In genomic region chr19:43920453-43921300, GRCm38 (mm10) we compare ENCODE assay signal across 8 mouse cellular contexts. TPM values are rescaled to one million over a fixed set of nuclear protein-coding genes. Genes with fewer than 3 reads are reported as not detected.
DNase-seq lines count a peak whose midpoint lies in the region; ATAC-seq and TF ChIP-seq lines count a peak whose summit lies in the region.

No protein-coding gene starts in this region.

- no peaks in the 10 kb centered on the region for H3K27me3 ChIP-seq in intestine, embryonic 15.5 days (replicated peaks)
- no peaks in the 10 kb centered on the region for H3K27me3 ChIP-seq in intestine, embryonic 16.5 days (replicated peaks; ENCODE audit: control insufficient read depth, insufficient read depth, low read length)
- no peaks in the 10 kb centered on the region for H3K27me3 ChIP-seq in limb, embryonic 14.5 days (ENCODE audit: control insufficient read depth, insufficient read depth, low read length)
- no peaks in the 10 kb centered on the region for H3K27me3 ChIP-seq in neural tube, embryonic 15.5 days (replicated peaks)

- peak overlapping the region; percentile 33; the same call in 1 of the 2 replicates for H3K4me2 ChIP-seq in intestine, embryonic 15.5 days (replicated peaks)
- H3K4me2 ChIP-seq in intestine, embryonic 16.5 days (ENCODE audit: low read depth, low read length): no peak overlapping the region
- H3K4me2 ChIP-seq in limb, embryonic 14.5 days (replicated peaks; ENCODE audit: low read depth, low read length, severe bottlenecking): peak overlapping the region; percentile 28; the same call in 1 of the 2 replicates
- H3K4me2 ChIP-seq in neural tube, embryonic 15.5 days: peak overlapping the region; percentile 23

- intact Hi-C loops in heart, postnatal 36 days (cut with DNase I): loop anchor here (2.0 kb wide), 1 partner anchor 18 kb away; no protein-coding TSS in a partner anchor

- no peak overlapping the region for H3K4me3 ChIP-seq in intestine, embryonic 15.5 days (replicated peaks)
- no peak overlapping the region for H3K4me3 ChIP-seq in intestine, embryonic 16.5 days (ENCODE audit: low read length)
- H3K4me3 ChIP-seq in limb, embryonic 14.5 days (replicated peaks; ENCODE audit: low read length): 0 out of 2 replicates have a peak overlapping the region, but pooled peaks have one; percentile 3
- H3K4me3 ChIP-seq in neural tube, embryonic 15.5 days (replicated peaks): no peak overlapping the region

- WGBS in intestine, embryonic 15.5 days: 44% methylated on average over 32 of the region's 32 CpGs
- 44% methylated on average over 32 of the region's 32 CpGs for WGBS in intestine, embryonic 16.5 days
- WGBS in limb, embryonic 14.5 days: 27% methylated on average over 32 of the region's 32 CpGs
- WGBS in neural tube, embryonic 15.5 days: 30% methylated on average over 32 of the region's 32 CpGs

- H3K27ac ChIP-seq in intestine, embryonic 15.5 days: no peak overlapping the region
- no peak overlapping the region for H3K27ac ChIP-seq in intestine, embryonic 16.5 days (ENCODE audit: low read length)
- no peak overlapping the region for H3K27ac ChIP-seq in limb, embryonic 14.5 days (replicated peaks; ENCODE audit: low read depth, low read length)
- H3K27ac ChIP-seq in neural tube, embryonic 15.5 days (replicated peaks): no peak overlapping the region

- H3K36me3 ChIP-seq in intestine, embryonic 15.5 days: no peaks in the 10 kb centered on the region
- H3K36me3 ChIP-seq in intestine, embryonic 16.5 days (ENCODE audit: control insufficient read depth, insufficient read depth, low read length): no peaks in the 10 kb centered on the region
- H3K36me3 ChIP-seq in limb, embryonic 14.5 days (ENCODE audit: control insufficient read depth, insufficient read depth, low read length): no peaks in the 10 kb centered on the region; the same call in 1 of the 2 replicates
- peaks cover 4% of the 10 kb centered on the region; the same call in 1 of the 2 replicates for H3K36me3 ChIP-seq in neural tube, embryonic 15.5 days

- H3K9me3 ChIP-seq in intestine, embryonic 15.5 days: no peaks in the 10 kb centered on the region
- H3K9me3 ChIP-seq in intestine, embryonic 16.5 days (ENCODE audit: control insufficient read depth, low read length): no peaks in the 10 kb centered on the region; the same call in 1 of the 2 replicates
- no peaks in the 10 kb centered on the region for H3K9me3 ChIP-seq in limb, embryonic 14.5 days (ENCODE audit: control insufficient read depth, low read length)
- no peaks in the 10 kb centered on the region for H3K9me3 ChIP-seq in neural tube, embryonic 15.5 days (replicated peaks)

- no peak for ATAC-seq in intestine, embryonic 15.5 days
- ATAC-seq in intestine, embryonic 16.5 days: no peak
- ATAC-seq in limb, embryonic 14.5 days (ENCODE audit: low FRiP score, low read depth): no peak
- no peak for ATAC-seq in neural tube, embryonic 15.5 days (ENCODE audit: low FRiP score)
- ATAC-seq in erythroid progenitor cell, adult 5-6 weeks (replicated peaks; ENCODE audit: low FRiP score, poor library complexity, severe bottlenecking): no peak

- H3K4me1 ChIP-seq in intestine, embryonic 15.5 days (replicated peaks): peaks cover 19% of the 10 kb centered on the region
- peaks cover 16% of the 10 kb centered on the region for H3K4me1 ChIP-seq in intestine, embryonic 16.5 days (ENCODE audit: control insufficient read depth, insufficient read depth, low read length)
- peaks cover 24% of the 10 kb centered on the region for H3K4me1 ChIP-seq in limb, embryonic 14.5 days (ENCODE audit: control insufficient read depth, insufficient read depth, low read length)
- peaks cover 6% of the 10 kb centered on the region for H3K4me1 ChIP-seq in neural tube, embryonic 15.5 days

- DNase-seq in heart, postnatal 36 days: peak; percentile 24 to 31
- DNase-seq in limb, embryonic 14.5 days (ENCODE audit: low spot score): no peak
- DNase-seq in ovary, postnatal 36 days (ENCODE audit: low spot score): no peak
- DNase-seq in frontal cortex, postnatal 10 days (ENCODE audit: low spot score in 2 of 2): no peak

- no peak for TF ChIP-seq POLR2A in limb, embryonic 14.5 days (IDR thresholded peaks at IDR 0.05; ENCODE audit: borderline replicate concordance, extremely low read depth, insufficient read depth, insufficient read length)

- H3K9ac ChIP-seq in intestine, embryonic 15.5 days: no peak overlapping the region
- H3K9ac ChIP-seq in intestine, embryonic 16.5 days (ENCODE audit: low read depth, low read length): no peak overlapping the region
- H3K9ac ChIP-seq in limb, embryonic 14.5 days (ENCODE audit: low read depth, low read length, severe bottlenecking): no peak overlapping the region
- no peak overlapping the region for H3K9ac ChIP-seq in neural tube, embryonic 15.5 days (replicated peaks)

RNA-seq across cellular contexts. Expression of gene Dnmbp, which starts 19.3 kb away (rescaled TPM):
- 35.9 and 37.0 TPM in 2 replicates for polyA plus RNA-seq in intestine, embryonic 15.5 days (2015; fragmentation: Nextera tagmentation; extraction: Ambion mirVana)
- polyA plus RNA-seq in intestine, embryonic 16.5 days (2015; fragmentation: Nextera tagmentation; extraction: Ambion mirVana): 34.2 and 34.3 TPM in 2 replicates
- total RNA-seq in heart, postnatal 36 days (2021): 1 to 10 TPM; 9.0 to 9.7 TPM
- polyA plus RNA-seq in limb, embryonic 14.5 days (2012; rRNA removed): 33.0 and 39.7 TPM in 2 replicates
- 23.3 and 26.1 TPM in 2 replicates for polyA plus RNA-seq in limb, embryonic 14.5 days (2014; fragmentation: Nextera tagmentation; extraction: Ambion mirVana)
- 8.0 and 12.7 TPM in 2 replicates for polyA plus RNA-seq in neural tube, embryonic 15.5 days (2015; fragmentation: Nextera tagmentation; extraction: Ambion mirVana)
- total RNA-seq in erythroid progenitor cell, adult 5-6 weeks (2015; ENCODE audit: low replicate concordance): 2.5 and 5.0 TPM in 2 replicates
- total RNA-seq in erythroid progenitor cell, adult 5-6 weeks (2017; ENCODE audit: low replicate concordance): 1.5 and 2.3 TPM in 2 replicates

Comparison
In these comparisons a context has a peak if more than half of its experiments do, and no peak if none do; other contexts are left out.
1. DNase-seq: peak in heart, postnatal 36 days (2 of 2); none in limb, embryonic 14.5 days (single experiment), ovary, postnatal 36 days (single experiment) and frontal cortex, postnatal 10 days (0 of 2).